Mouse (Mus musculus): ENCODE results near the gene Lrp4. TPM values are rescaled to one million over a fixed set of nuclear protein-coding genes. Genes with fewer than 3 reads are reported as not detected.
"Not testable (repeated sequence)": the region's sequence is repeated elsewhere in the genome, so short reads cannot be mapped to it uniquely, and the experiment has no call there.

Lrp4 gene
- polyA plus RNA-seq, 1 experiment from 2014 or later: 3.5 TPM

DNA sequence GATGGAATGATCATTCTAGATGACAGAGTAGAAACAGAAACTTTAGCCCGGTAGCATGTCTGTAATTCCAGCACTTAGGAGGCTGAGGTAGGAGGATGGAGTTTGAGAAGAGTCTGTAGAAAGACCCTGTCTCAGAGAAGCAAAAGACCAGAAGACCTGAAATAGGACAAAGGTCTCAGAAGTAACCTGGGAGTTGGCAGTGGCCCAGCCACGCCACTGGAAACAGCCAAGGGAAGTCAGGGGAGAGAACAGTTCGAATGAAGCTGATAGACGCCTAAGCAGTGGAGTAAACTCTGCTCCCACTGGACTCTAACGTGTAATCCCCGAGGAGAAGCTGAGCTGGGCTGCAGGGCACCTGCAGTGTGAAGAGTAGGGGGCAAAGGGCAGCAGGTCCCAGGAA lies 27.9 kb downstream of the Lrp4 start:
- H3K4me2 ChIP-seq (ENCODE audit: low read length): no peak overlapping the region
- no peaks in the 10 kb centered on the region for H3K27me3 ChIP-seq (ENCODE audit: control insufficient read depth, insufficient read depth, low read length)
- H3K9me3 ChIP-seq (ENCODE audit: control insufficient read depth, low read length): no peaks in the 10 kb centered on the region
- no peaks in the 10 kb centered on the region for H3K4me1 ChIP-seq (ENCODE audit: control insufficient read depth in 2 of 2, insufficient read depth in 2 of 2, low read length in 2 of 2)
- no peak overlapping the region for H3K27ac ChIP-seq (replicated peaks in 1 of 2; ENCODE audit: control insufficient read depth in 1 of 2, insufficient read depth in 1 of 2, low read depth in 2 of 2, low read length in 2 of 2)
- H3K36me3 ChIP-seq (ENCODE audit: control insufficient read depth, insufficient read depth, low read length): peaks cover 68% of the 10 kb centered on the region
- H3K4me3 ChIP-seq (ENCODE audit: control insufficient read depth in 1 of 2, insufficient read depth in 1 of 2, low read depth in 1 of 2, low read length in 2 of 2): no peak overlapping the region
- no peak overlapping the region for H3K9ac ChIP-seq (ENCODE audit: low read length)
- 64% methylated on average over 6 of the region's 6 CpGs for WGBS
- ATAC-seq (ENCODE audit: insufficient number of reproducible peaks, insufficient read depth, low FRiP score, low read depth): no peak

DNA sequence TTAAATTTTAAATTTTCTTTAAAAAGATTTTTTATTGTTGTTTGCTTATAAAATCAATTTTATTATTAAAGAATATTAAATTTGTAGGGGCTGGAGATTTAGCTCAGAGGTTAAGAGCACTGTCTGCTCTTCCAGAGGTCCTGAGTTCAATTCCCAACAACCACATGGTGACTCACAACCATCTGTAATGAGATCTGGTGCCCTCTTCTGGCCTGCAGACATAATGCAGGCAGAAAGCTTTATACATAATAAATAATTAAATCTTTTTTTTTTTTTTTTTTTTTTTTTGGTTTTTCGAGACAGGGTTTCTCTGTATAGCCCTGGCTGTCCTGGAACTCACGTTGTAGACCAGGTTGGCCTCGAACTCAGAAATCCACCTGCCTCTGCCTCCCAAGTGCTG lies 30.0 kb downstream of the Lrp4 start:
- not testable (repeated sequence) for H3K4me3 ChIP-seq (ENCODE audit: control insufficient read depth in 1 of 2, insufficient read depth in 1 of 2, low read depth in 1 of 2, low read length in 2 of 2); H3K27me3 ChIP-seq (ENCODE audit: control insufficient read depth, insufficient read depth, low read length); H3K27ac ChIP-seq (replicated peaks in 1 of 2; ENCODE audit: control insufficient read depth in 1 of 2, insufficient read depth in 1 of 2, low read depth in 2 of 2, low read length in 2 of 2); H3K4me1 ChIP-seq (ENCODE audit: control insufficient read depth in 2 of 2, insufficient read depth in 2 of 2, low read length in 2 of 2); H3K9ac ChIP-seq (ENCODE audit: low read length); ATAC-seq (ENCODE audit: insufficient number of reproducible peaks, insufficient read depth, low FRiP score, low read depth); H3K9me3 ChIP-seq (ENCODE audit: control insufficient read depth, low read length); H3K4me2 ChIP-seq (ENCODE audit: low read length)
- H3K36me3 ChIP-seq (ENCODE audit: control insufficient read depth, insufficient read depth, low read length): peaks cover 78% of the 10 kb centered on the region
- WGBS: 38% methylated on average over 1 of the region's 3 CpGs

DNA sequence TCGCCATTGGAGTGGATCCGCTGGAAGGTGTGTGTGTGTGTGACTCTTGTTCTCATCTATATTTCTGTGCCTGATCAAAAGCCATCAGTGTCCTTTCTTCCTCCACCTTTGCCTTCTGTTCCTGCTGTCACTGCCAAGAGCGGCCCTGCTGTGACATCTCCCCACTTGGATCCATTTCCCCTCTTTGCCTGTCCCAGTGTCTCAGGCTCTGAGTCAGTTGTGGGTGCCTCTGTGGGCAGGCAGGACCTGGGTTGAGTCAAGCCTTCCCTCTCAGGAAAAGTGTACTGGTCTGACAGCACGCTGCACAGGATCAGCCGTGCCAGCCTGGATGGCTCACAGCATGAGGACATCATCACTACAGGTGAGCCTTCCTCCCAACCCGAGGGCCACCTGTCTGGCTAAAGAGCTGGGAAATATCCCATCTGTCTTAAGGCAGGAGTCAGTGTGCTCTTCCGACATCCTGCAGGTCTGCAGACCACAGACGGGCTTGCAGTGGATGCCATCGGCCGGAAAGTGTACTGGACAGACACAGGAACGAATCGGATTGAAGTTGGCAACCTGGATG lies 34.8 kb downstream of the Lrp4 start:
- no peak overlapping the region for H3K4me2 ChIP-seq (ENCODE audit: low read length)
- no peaks in the 10 kb centered on the region for H3K27me3 ChIP-seq (ENCODE audit: control insufficient read depth, insufficient read depth, low read length)
- no peaks in the 10 kb centered on the region for H3K4me1 ChIP-seq (ENCODE audit: control insufficient read depth in 2 of 2, insufficient read depth in 2 of 2, low read length in 2 of 2)
- WGBS: 93% methylated on average over 12 of the region's 12 CpGs
- no peak for ATAC-seq (ENCODE audit: insufficient number of reproducible peaks, insufficient read depth, low FRiP score, low read depth)
- H3K36me3 ChIP-seq (ENCODE audit: control insufficient read depth, insufficient read depth, low read length): peaks cover 90% of the 10 kb centered on the region
- no peak overlapping the region for H3K27ac ChIP-seq (replicated peaks in 1 of 2; ENCODE audit: control insufficient read depth in 1 of 2, insufficient read depth in 1 of 2, low read depth in 2 of 2, low read length in 2 of 2)
- H3K9ac ChIP-seq (ENCODE audit: low read length): no peak overlapping the region
- H3K9me3 ChIP-seq (ENCODE audit: control insufficient read depth, low read length): no peaks in the 10 kb centered on the region
- H3K4me3 ChIP-seq (ENCODE audit: control insufficient read depth in 1 of 2, insufficient read depth in 1 of 2, low read depth in 1 of 2, low read length in 2 of 2): no peak overlapping the region

DNA sequence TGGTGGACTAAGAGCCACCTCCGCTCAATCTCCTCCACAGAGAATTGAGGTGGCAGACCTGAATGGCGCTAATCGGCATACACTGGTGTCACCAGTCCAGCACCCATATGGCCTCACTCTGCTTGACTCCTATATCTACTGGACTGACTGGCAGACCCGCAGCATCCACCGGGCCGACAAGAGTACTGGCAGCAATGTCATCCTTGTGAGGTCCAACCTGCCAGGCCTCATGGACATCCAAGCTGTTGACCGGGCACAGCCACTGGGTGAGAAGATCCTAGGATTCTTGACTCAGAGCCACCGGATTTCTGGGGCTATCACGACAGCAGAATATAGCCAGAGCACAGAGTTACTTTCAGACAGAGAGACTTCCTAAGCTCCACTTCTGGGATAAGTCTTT lies 36.7 kb downstream of the Lrp4 start:
- Histone ChIP-seq H3K9ac (ENCODE audit: low read length) (no peak overlapping the region), H3K9me3 (ENCODE audit: control insufficient read depth, low read length) (no peaks in the 10 kb centered on the region), H3K27ac (replicated peaks in 1 of 2; ENCODE audit: control insufficient read depth in 1 of 2, insufficient read depth in 1 of 2, low read depth in 2 of 2, low read length in 2 of 2) (no peak overlapping the region), H3K36me3 (ENCODE audit: control insufficient read depth, insufficient read depth, low read length) (peaks cover 89% of the 10 kb centered on the region), H3K4me2 (ENCODE audit: low read length) (no peak overlapping the region), H3K4me1 (ENCODE audit: control insufficient read depth in 2 of 2, insufficient read depth in 2 of 2, low read length in 2 of 2) (no peaks in the 10 kb centered on the region), H3K27me3 (ENCODE audit: control insufficient read depth, insufficient read depth, low read length) (no peaks in the 10 kb centered on the region), H3K4me3 (ENCODE audit: control insufficient read depth in 1 of 2, insufficient read depth in 1 of 2, low read depth in 1 of 2, low read length in 2 of 2) (no peak overlapping the region)
- 95% methylated on average over 9 of the region's 9 CpGs for WGBS
- no peak for ATAC-seq (ENCODE audit: insufficient number of reproducible peaks, insufficient read depth, low FRiP score, low read depth)

DNA sequence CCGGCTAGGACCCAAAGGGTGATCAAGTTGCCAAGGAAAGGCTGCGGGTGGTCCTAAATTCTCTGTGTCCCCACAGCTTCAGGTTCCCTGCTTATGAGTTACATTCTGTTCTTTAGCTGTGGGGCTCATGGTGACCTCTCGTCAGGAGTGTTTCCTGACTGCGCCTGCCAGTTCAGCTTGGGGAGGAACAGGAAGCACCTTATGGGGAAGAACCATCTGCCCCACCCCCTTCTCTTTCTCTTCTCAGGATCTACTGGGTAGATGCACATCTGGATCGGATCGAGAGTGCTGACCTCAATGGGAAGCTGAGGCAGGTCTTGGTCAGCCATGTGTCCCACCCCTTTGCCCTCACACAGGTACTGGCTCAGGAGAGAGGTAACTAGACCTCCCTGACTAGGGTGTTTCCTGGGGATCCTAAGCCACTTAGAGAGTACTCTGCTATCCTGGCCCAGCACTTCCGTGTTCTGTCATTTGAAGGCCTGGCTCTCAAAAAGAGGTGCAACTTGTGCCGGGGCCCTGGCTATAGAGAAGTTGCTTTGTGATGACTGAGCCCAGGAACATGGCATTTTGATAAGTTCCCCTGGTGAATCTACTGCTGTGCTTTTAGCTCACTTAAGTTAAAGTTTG lies 40.9 kb downstream of the Lrp4 start:
- H3K27ac ChIP-seq (replicated peaks in 1 of 2; ENCODE audit: control insufficient read depth in 1 of 2, insufficient read depth in 1 of 2, low read depth in 2 of 2, low read length in 2 of 2): no peak overlapping the region
- H3K4me3 ChIP-seq (ENCODE audit: control insufficient read depth in 1 of 2, insufficient read depth in 1 of 2, low read depth in 1 of 2, low read length in 2 of 2): no peak overlapping the region
- H3K9me3 ChIP-seq (ENCODE audit: control insufficient read depth, low read length): no peaks in the 10 kb centered on the region
- H3K9ac ChIP-seq (ENCODE audit: low read length): no peak overlapping the region
- H3K4me1 ChIP-seq (ENCODE audit: control insufficient read depth in 2 of 2, insufficient read depth in 2 of 2, low read length in 2 of 2): no peaks in the 10 kb centered on the region
- no peak for ATAC-seq (ENCODE audit: insufficient number of reproducible peaks, insufficient read depth, low FRiP score, low read depth)
- no peak overlapping the region for H3K4me2 ChIP-seq (ENCODE audit: low read length)
- peaks cover 88% of the 10 kb centered on the region for H3K36me3 ChIP-seq (ENCODE audit: control insufficient read depth, insufficient read depth, low read length)
- no peaks in the 10 kb centered on the region for H3K27me3 ChIP-seq (ENCODE audit: control insufficient read depth, insufficient read depth, low read length)
- 83% methylated on average over 8 of the region's 8 CpGs for WGBS

DNA sequence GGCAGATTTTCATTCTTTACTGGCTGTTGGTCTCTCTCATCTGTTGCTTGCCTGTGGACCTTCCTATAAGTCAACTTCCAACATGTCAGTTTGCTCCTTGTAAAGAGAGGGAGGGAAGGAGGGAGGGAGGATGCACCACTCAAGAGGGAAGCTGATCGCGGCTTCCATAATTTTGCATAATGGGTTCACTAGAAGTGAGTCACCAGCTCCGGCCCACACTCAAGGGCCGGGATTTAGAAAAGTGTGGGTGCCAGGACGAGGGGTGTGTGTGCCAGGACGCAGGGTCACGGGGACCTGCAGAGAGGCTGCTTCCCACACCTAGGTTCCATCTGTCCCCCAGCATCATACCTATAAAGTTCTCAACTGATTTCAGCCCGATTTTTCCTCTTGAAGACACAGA lies 50.8 kb downstream of the Lrp4 start:
- H3K4me2 ChIP-seq (ENCODE audit: low read length): no peak overlapping the region
- 89% methylated on average over 8 of the region's 8 CpGs for WGBS
- no peak overlapping the region for H3K4me3 ChIP-seq (ENCODE audit: control insufficient read depth in 1 of 2, insufficient read depth in 1 of 2, low read depth in 1 of 2, low read length in 2 of 2)
- no peaks in the 10 kb centered on the region for H3K9me3 ChIP-seq (ENCODE audit: control insufficient read depth, low read length)
- H3K27ac ChIP-seq (replicated peaks in 1 of 2; ENCODE audit: control insufficient read depth in 1 of 2, insufficient read depth in 1 of 2, low read depth in 2 of 2, low read length in 2 of 2): no peak overlapping the region
- no peak for ATAC-seq (ENCODE audit: insufficient number of reproducible peaks, insufficient read depth, low FRiP score, low read depth)
- peaks cover 70% of the 10 kb centered on the region for H3K36me3 ChIP-seq (ENCODE audit: control insufficient read depth, insufficient read depth, low read length)
- no peaks in the 10 kb centered on the region for H3K4me1 ChIP-seq (ENCODE audit: control insufficient read depth in 2 of 2, insufficient read depth in 2 of 2, low read length in 2 of 2)
- no peak overlapping the region for H3K9ac ChIP-seq (ENCODE audit: low read length)
- no peaks in the 10 kb centered on the region for H3K27me3 ChIP-seq (ENCODE audit: control insufficient read depth, insufficient read depth, low read length)

DNA sequence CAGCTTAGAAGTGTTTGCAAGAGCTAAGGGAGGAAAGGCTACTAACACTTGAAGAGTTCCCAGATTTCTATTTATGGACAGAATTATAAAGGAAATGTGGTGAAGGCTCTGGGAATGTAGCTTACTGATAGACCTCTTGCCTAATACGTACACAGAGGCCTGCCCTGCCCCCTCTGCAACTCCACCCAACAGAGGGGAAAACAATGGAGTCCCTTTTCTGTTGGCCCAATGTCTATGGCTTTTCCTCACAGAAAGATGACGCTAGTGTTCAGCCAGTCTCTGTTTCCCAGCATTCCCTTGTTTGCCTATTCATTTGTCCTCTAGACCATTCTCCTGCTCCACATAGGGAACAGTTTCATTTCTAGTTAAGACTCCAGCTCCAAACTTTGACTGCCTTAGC lies 59.9 kb downstream of the Lrp4 start:
- H3K9ac ChIP-seq (ENCODE audit: low read length): no peak overlapping the region
- H3K4me3 ChIP-seq (ENCODE audit: control insufficient read depth in 1 of 2, insufficient read depth in 1 of 2, low read depth in 1 of 2, low read length in 2 of 2): no peak overlapping the region
- WGBS: 28% methylated on average over 2 of the region's 2 CpGs
- H3K36me3 ChIP-seq (ENCODE audit: control insufficient read depth, insufficient read depth, low read length): peaks cover 17% of the 10 kb centered on the region
- H3K27ac ChIP-seq (replicated peaks in 1 of 2; ENCODE audit: control insufficient read depth in 1 of 2, insufficient read depth in 1 of 2, low read depth in 2 of 2, low read length in 2 of 2): 0 out of 4 replicates have a peak overlapping the region, but pooled peaks of 1 of the 2 experiments have one; percentile 28
- no peaks in the 10 kb centered on the region for H3K9me3 ChIP-seq (ENCODE audit: control insufficient read depth, low read length)
- ATAC-seq (ENCODE audit: insufficient number of reproducible peaks, insufficient read depth, low FRiP score, low read depth): no peak
- H3K4me2 ChIP-seq (ENCODE audit: low read length): no peak overlapping the region
- peaks cover 0 to 6% of the 10 kb centered on the region in 2 experiments; a peak in 1 of 4 replicates for H3K4me1 ChIP-seq (ENCODE audit: control insufficient read depth in 2 of 2, insufficient read depth in 2 of 2, low read length in 2 of 2)
- H3K27me3 ChIP-seq (ENCODE audit: control insufficient read depth, insufficient read depth, low read length): no peaks in the 10 kb centered on the region

Measured in heart, embryonic 14.5 days (tissue).